Mouse (Mus musculus): ENCODE results near the gene Gpr25. TPM values are rescaled to one million over a fixed set of nuclear protein-coding genes. Genes with fewer than 3 reads are reported as not detected.
A peak's percentile ranks its signal among the peaks of the same experiment; 100 is the strongest.

Gene Gpr25
- total RNA-seq, 2 experiments from 2014 or later = not detected

GRCm38 (mm10) chr1:136233892-136234594, 26.6 kb downstream of the Gpr25 start, which contains the start of gene Inava:
TSS of gene Inava (minus strand) at chr1:136234264.
- peak; percentile 67 for ATAC-seq (ENCODE audit: poor library complexity, severe bottlenecking)

- ATAC-seq (ENCODE audit: poor library complexity, severe bottlenecking) = no peak
These were observed 27.5 kb downstream of the Gpr25 start for GRCm38 (mm10) chr1:136232986-136233790.

- no peak for ATAC-seq (ENCODE audit: poor library complexity, severe bottlenecking)
These were observed 28.3 kb downstream of the Gpr25 start for GRCm38 (mm10) chr1:136232285-136232926.

GRCm38 (mm10) chr1:136231596-136231995, 29.1 kb downstream of the Gpr25 start:
- ATAC-seq (ENCODE audit: poor library complexity, severe bottlenecking) = no peak

GRCm38 (mm10) chr1:136230201-136230600, 30.5 kb downstream of the Gpr25 start:
- ATAC-seq (ENCODE audit: poor library complexity, severe bottlenecking) = no peak

GRCm38 (mm10) chr1:136229040-136229373, 31.7 kb downstream of the Gpr25 start:
- ATAC-seq (ENCODE audit: poor library complexity, severe bottlenecking) = no peak

- no peak for ATAC-seq (ENCODE audit: poor library complexity, severe bottlenecking)
These were observed 32.2 kb downstream of the Gpr25 start for GRCm38 (mm10) chr1:136228328-136229039.

- no peak for ATAC-seq (ENCODE audit: poor library complexity, severe bottlenecking)
These were observed 32.8 kb downstream of the Gpr25 start for GRCm38 (mm10) chr1:136227870-136228269.

- no peak for ATAC-seq (ENCODE audit: poor library complexity, severe bottlenecking)
These were observed 34.0 kb downstream of the Gpr25 start for GRCm38 (mm10) chr1:136226626-136227025.

- ATAC-seq (ENCODE audit: poor library complexity, severe bottlenecking) = no peak
These were observed 34.8 kb downstream of the Gpr25 start for GRCm38 (mm10) chr1:136225846-136226245.

GRCm38 (mm10) chr1:136223758-136224342, 36.8 kb downstream of the Gpr25 start:
- ATAC-seq (ENCODE audit: poor library complexity, severe bottlenecking) = no peak

- no peak for ATAC-seq (ENCODE audit: poor library complexity, severe bottlenecking)
These were observed 38.3 kb downstream of the Gpr25 start for GRCm38 (mm10) chr1:136222386-136222785.

GRCm38 (mm10) chr1:136220037-136220871, 40.4 kb downstream of the Gpr25 start:
- ATAC-seq (ENCODE audit: poor library complexity, severe bottlenecking) = no peak

GRCm38 (mm10) chr1:136214304-136214703, 46.4 kb downstream of the Gpr25 start:
- no peak for ATAC-seq (ENCODE audit: poor library complexity, severe bottlenecking)

- peak; percentile 78 for ATAC-seq (ENCODE audit: poor library complexity, severe bottlenecking)
These were observed 47.9 kb downstream of the Gpr25 start, which contains the start of gene Mroh3 for GRCm38 (mm10) chr1:136212803-136213202. TSS of gene Mroh3 (minus strand) at chr1:136212828.

Other genes with a start within 250 kb of the Gpr25 start
- gene Ascl5, start 210.1 kb downstream of the Gpr25 start, total RNA-seq (2015) = not detected in 2 replicates
- gene Ascl5, start 210.1 kb downstream of the Gpr25 start, total RNA-seq (2017) = not detected in 2 replicates
- 0.05 TPM in 1 of 2 replicates, not detected in the other for gene Cacna1s, start 208.1 kb downstream of the Gpr25 start, total RNA-seq (2015)
- not detected in 2 replicates for gene Cacna1s, start 208.1 kb downstream of the Gpr25 start, total RNA-seq (2017)
- 41.1 and 48.0 TPM in 2 replicates for gene Kif21b, start 129.5 kb downstream of the Gpr25 start, total RNA-seq (2015)
- 36.3 and 46.1 TPM in 2 replicates for gene Kif21b, start 129.5 kb downstream of the Gpr25 start, total RNA-seq (2017)
- gene Mroh3, start 48.0 kb downstream of the Gpr25 start, total RNA-seq (2015) = not detected in 2 replicates
- gene Mroh3, start 48.0 kb downstream of the Gpr25 start, total RNA-seq (2017) = not detected in 2 replicates
- not detected in 2 replicates for gene Inava, start 26.6 kb downstream of the Gpr25 start, total RNA-seq (2015)
- gene Inava, start 26.6 kb downstream of the Gpr25 start, total RNA-seq (2017) = not detected in 2 replicates
- gene Camsap2, start 85.2 kb upstream of the Gpr25 start, total RNA-seq (2015) = 12.9 and 15.0 TPM in 2 replicates
- gene Camsap2, start 85.2 kb upstream of the Gpr25 start, total RNA-seq (2017) = 20.0 and 22.6 TPM in 2 replicates
- 6.3 and 9.1 TPM in 2 replicates for gene Ddx59, start 154.4 kb upstream of the Gpr25 start, total RNA-seq (2015)
- gene Ddx59, start 154.4 kb upstream of the Gpr25 start, total RNA-seq (2017) = 10.7 and 12.8 TPM in 2 replicates
- 18.7 and 24.0 TPM in 2 replicates for gene Kif14, start 205.5 kb upstream of the Gpr25 start, total RNA-seq (2015)
- 27.8 and 31.4 TPM in 2 replicates for gene Kif14, start 205.5 kb upstream of the Gpr25 start, total RNA-seq (2017)